Mouse (Mus musculus): ENCODE results near the gene Olfr943.

Gene Olfr943

GRCm38 (mm10) chr9:39166004-39166403 is at the start of gene Olfr943:
TSS of gene Olfr943 (plus strand) at chr9:39166304.
- no peak for DNase-seq

DNA sequence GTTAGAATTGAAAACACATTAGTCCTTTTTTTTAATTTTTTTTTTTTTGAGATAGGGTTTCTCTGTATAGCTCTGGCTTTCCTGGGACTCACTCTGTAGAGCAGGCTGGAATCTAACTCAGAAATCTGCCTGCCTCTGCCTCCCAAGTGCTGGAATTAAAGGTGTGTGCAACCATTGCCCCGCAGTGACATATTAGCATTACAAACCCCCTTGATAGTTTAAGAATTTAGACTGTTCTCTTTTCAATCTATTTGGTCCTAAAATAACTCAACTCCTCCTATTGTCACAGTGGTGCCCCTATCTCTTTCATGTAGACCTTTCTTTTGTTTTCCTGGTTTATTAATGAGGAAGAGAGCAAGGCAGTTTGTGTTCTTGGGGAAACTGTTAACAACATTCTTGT is 38.8 kb upstream of the Olfr943 start:
- DNase-seq: no peak

GRCm38 (mm10) chr9:39127831-39128230 is 38.3 kb upstream of the Olfr943 start, which contains the start of gene Olfr27:
TSS of gene Olfr27 (plus strand) at chr9:39128131.
- DNase-seq: no peak

GRCm38 (mm10) chr9:39152401-39152800 is 13.7 kb upstream of the Olfr943 start:
- no peak for DNase-seq

- no peak for DNase-seq
Measured at GRCm38 (mm10) chr9:39201620-39202019, 35.5 kb downstream of the Olfr943 start, which contains the start of gene Olfr944. TSS of gene Olfr944 (plus strand) at chr9:39201920.
